Mouse (Mus musculus) megakaryocyte, embryonic 14.5 days (primary cell): ENCODE measurements around the gene Galnt6.

Experiments
- FLI1 ChIP-seq: IDR thresholded peaks from 2 replicates; pipeline ENCODE4 v1.6.1; 2012; ENCODE audit warnings: low read length, inconsistent platforms, mixed read lengths
- GATA1 ChIP-seq: IDR thresholded peaks from 3 replicates; pipeline ENCODE4 v1.6.1; 2012; ENCODE audit warnings: mixed read lengths, low read length, inconsistent platforms, borderline replicate concordance

GRCm38 (mm10) chr15:100754805-100755497 lies 25.8 kb upstream of the Galnt6 start:
- no peak for TF ChIP-seq GATA1
- no peak for TF ChIP-seq FLI1
